Mouse (Mus musculus): ENCODE data around the gene Gm28042. TPM values are rescaled to one million over a fixed set of nuclear protein-coding genes. Genes with fewer than 3 reads are reported as not detected.
A peak's percentile ranks its signal among the peaks of the same experiment; 100 is the strongest.

Gm28042 gene
- polyA plus RNA-seq, 1 experiment from 2014 or later, result 7.2 TPM

GRCm38 (mm10) chr2:120007680-120008210 is 19.5 kb upstream of the Gm28042 start:
- H3K4me3 ChIP-seq (replicated peaks; ENCODE audit: low read length), result no peak overlapping the region
- no peak for ATAC-seq
- no peaks in the 10 kb centered on the region for H3K36me3 ChIP-seq (ENCODE audit: control insufficient read depth, insufficient read depth)
- H3K9ac ChIP-seq (replicated peaks; ENCODE audit: low read depth, low read length), result no peak overlapping the region
- no peak overlapping the region for H3K4me2 ChIP-seq (ENCODE audit: low read length)
- no peaks in the 10 kb centered on the region for H3K4me1 ChIP-seq (replicated peaks; ENCODE audit: control insufficient read depth, insufficient read depth, low read length)
- H3K9me3 ChIP-seq (ENCODE audit: control insufficient read depth, low read length), result no peaks in the 10 kb centered on the region
- H3K27ac ChIP-seq (ENCODE audit: low read length), result no peak overlapping the region
- no peaks in the 10 kb centered on the region for H3K27me3 ChIP-seq (replicated peaks; ENCODE audit: control insufficient read depth, insufficient read depth, low read length)
- 90% methylated on average over 4 of the region's 4 CpGs for WGBS

- WGBS, result 72% methylated on average over 4 of the region's 4 CpGs
- H3K36me3 ChIP-seq (ENCODE audit: control insufficient read depth, insufficient read depth), result no peaks in the 10 kb centered on the region
- no peaks in the 10 kb centered on the region for H3K9me3 ChIP-seq (ENCODE audit: control insufficient read depth, low read length)
- H3K4me2 ChIP-seq (ENCODE audit: low read length), result no peak overlapping the region
- H3K27me3 ChIP-seq (replicated peaks; ENCODE audit: control insufficient read depth, insufficient read depth, low read length), result no peaks in the 10 kb centered on the region
- no peak for ATAC-seq
- no peaks in the 10 kb centered on the region for H3K4me1 ChIP-seq (replicated peaks; ENCODE audit: control insufficient read depth, insufficient read depth, low read length)
- no peak overlapping the region for H3K9ac ChIP-seq (replicated peaks; ENCODE audit: low read depth, low read length)
- H3K27ac ChIP-seq (ENCODE audit: low read length), result no peak overlapping the region
- no peak overlapping the region for H3K4me3 ChIP-seq (replicated peaks; ENCODE audit: low read length)
Observed at GRCm38 (mm10) chr2:120008672-120009071, 18.6 kb upstream of the Gm28042 start.

GRCm38 (mm10) chr2:120011462-120012200 is 15.7 kb upstream of the Gm28042 start:
- no peaks in the 10 kb centered on the region for H3K27me3 ChIP-seq (replicated peaks; ENCODE audit: control insufficient read depth, insufficient read depth, low read length)
- H3K4me1 ChIP-seq (replicated peaks; ENCODE audit: control insufficient read depth, insufficient read depth, low read length), result no peaks in the 10 kb centered on the region
- peaks cover 5% of the 10 kb centered on the region; the same call in 1 of the 2 replicates for H3K36me3 ChIP-seq (ENCODE audit: control insufficient read depth, insufficient read depth)
- ATAC-seq, result peak; percentile 66
- no peak overlapping the region for H3K4me3 ChIP-seq (replicated peaks; ENCODE audit: low read length)
- WGBS, result 84% methylated on average over 8 of the region's 8 CpGs
- H3K4me2 ChIP-seq (ENCODE audit: low read length), result no peak overlapping the region
- H3K9ac ChIP-seq (replicated peaks; ENCODE audit: low read depth, low read length), result no peak overlapping the region
- no peak overlapping the region for H3K27ac ChIP-seq (ENCODE audit: low read length)
- H3K9me3 ChIP-seq (ENCODE audit: control insufficient read depth, low read length), result no peaks in the 10 kb centered on the region

DNA sequence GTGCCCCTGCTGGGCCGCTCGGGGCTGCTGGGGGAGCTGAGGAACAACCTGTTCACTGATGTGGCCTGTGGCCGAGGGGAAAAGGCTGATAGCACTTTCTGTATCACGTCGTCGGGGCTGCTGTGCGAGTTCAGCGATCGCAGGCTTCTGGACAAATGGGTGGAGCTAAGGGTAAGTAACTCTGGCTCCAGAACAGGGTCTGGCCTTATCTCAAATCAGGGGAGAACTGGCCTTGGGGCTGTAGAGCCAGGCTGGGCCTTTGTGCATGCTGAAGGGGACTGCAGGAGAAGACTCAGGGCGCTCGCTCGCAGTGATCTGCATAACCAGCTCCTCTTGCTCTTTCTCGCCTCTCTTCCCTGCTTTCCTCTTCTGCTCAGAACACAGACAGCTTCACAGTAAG is 14.4 kb upstream of the Gm28042 start:
- Histone ChIP-seq H3K27me3 (replicated peaks; ENCODE audit: control insufficient read depth, insufficient read depth, low read length) (no peaks in the 10 kb centered on the region), H3K9ac (replicated peaks; ENCODE audit: low read depth, low read length) (no peak overlapping the region), H3K36me3 (ENCODE audit: control insufficient read depth, insufficient read depth) (peaks cover 9% of the 10 kb centered on the region; the same call in 1 of the 2 replicates), H3K27ac (ENCODE audit: low read length) (no peak overlapping the region), H3K4me3 (replicated peaks; ENCODE audit: low read length) (no peak overlapping the region), H3K9me3 (ENCODE audit: control insufficient read depth, low read length) (no peaks in the 10 kb centered on the region), H3K4me2 (ENCODE audit: low read length) (no peak overlapping the region), H3K4me1 (replicated peaks; ENCODE audit: control insufficient read depth, insufficient read depth, low read length) (no peaks in the 10 kb centered on the region)
- ATAC-seq, result no peak
- WGBS, result 92% methylated on average over 13 of the region's 13 CpGs

DNA sequence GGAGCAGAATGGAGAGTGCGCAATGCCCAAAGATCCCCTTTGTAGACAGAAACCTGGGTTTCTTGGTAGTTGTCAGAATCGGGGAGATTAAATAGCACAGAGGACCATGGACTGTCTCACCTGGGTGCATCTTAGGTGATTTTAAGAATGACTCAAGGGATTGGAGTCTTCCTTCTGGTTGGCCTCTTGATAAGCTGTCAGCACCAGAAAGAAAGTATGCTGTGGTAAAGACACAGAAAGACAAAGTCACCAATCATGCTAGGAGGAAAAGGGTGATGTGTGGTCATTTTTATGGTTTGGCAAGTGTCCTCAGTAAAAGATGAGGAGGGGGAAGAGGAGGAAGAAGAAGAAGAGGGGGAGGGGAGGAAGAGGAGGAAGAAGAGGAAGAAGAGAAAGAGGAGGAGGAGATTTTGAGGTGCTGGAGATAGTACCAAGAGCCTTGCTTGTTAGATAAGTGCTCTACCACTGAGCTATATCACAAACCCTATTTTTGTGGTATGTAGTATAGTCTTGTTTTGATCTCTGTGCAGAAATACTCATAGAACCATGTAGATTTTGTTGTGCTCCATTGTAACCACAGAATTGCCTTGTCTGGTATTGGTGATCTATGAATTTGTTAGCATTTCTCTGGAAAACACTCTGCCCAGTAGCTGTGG is 13.3 kb upstream of the Gm28042 start:
- 93% methylated on average over 2 of the region's 2 CpGs for WGBS
- no peaks in the 10 kb centered on the region for H3K4me1 ChIP-seq (replicated peaks; ENCODE audit: control insufficient read depth, insufficient read depth, low read length)
- H3K4me3 ChIP-seq (replicated peaks; ENCODE audit: low read length), result no peak overlapping the region
- no peaks in the 10 kb centered on the region for H3K27me3 ChIP-seq (replicated peaks; ENCODE audit: control insufficient read depth, insufficient read depth, low read length)
- H3K4me2 ChIP-seq (ENCODE audit: low read length), result no peak overlapping the region
- H3K9ac ChIP-seq (replicated peaks; ENCODE audit: low read depth, low read length), result no peak overlapping the region
- no peak for ATAC-seq
- H3K36me3 ChIP-seq (ENCODE audit: control insufficient read depth, insufficient read depth), result peaks cover 15% of the 10 kb centered on the region
- no peaks in the 10 kb centered on the region for H3K9me3 ChIP-seq (ENCODE audit: control insufficient read depth, low read length)
- H3K27ac ChIP-seq (ENCODE audit: low read length), result no peak overlapping the region

GRCm38 (mm10) chr2:120015882-120016281 is 11.4 kb upstream of the Gm28042 start:
- no peak for ATAC-seq
- Histone ChIP-seq H3K4me2 (ENCODE audit: low read length) (no peak overlapping the region), H3K9ac (replicated peaks; ENCODE audit: low read depth, low read length) (no peak overlapping the region), H3K27ac (ENCODE audit: low read length) (no peak overlapping the region), H3K9me3 (ENCODE audit: control insufficient read depth, low read length) (no peaks in the 10 kb centered on the region), H3K4me3 (replicated peaks; ENCODE audit: low read length) (no peak overlapping the region), H3K27me3 (replicated peaks; ENCODE audit: control insufficient read depth, insufficient read depth, low read length) (no peaks in the 10 kb centered on the region), H3K4me1 (replicated peaks; ENCODE audit: control insufficient read depth, insufficient read depth, low read length) (no peaks in the 10 kb centered on the region), H3K36me3 (ENCODE audit: control insufficient read depth, insufficient read depth) (peaks cover 23% of the 10 kb centered on the region)
- 93% methylated on average over 4 of the region's 4 CpGs for WGBS

- Histone ChIP-seq H3K27me3 (replicated peaks; ENCODE audit: control insufficient read depth, insufficient read depth, low read length) (no peaks in the 10 kb centered on the region), H3K4me1 (replicated peaks; ENCODE audit: control insufficient read depth, insufficient read depth, low read length) (no peaks in the 10 kb centered on the region), H3K9ac (replicated peaks; ENCODE audit: low read depth, low read length) (no peak overlapping the region), H3K9me3 (ENCODE audit: control insufficient read depth, low read length) (no peaks in the 10 kb centered on the region), H3K4me2 (ENCODE audit: low read length) (no peak overlapping the region), H3K27ac (ENCODE audit: low read length) (no peak overlapping the region), H3K36me3 (ENCODE audit: control insufficient read depth, insufficient read depth) (peaks cover 23% of the 10 kb centered on the region), H3K4me3 (replicated peaks; ENCODE audit: low read length) (no peak overlapping the region)
- 87% methylated on average over 12 of the region's 12 CpGs for WGBS
- no peak for ATAC-seq
Observed at GRCm38 (mm10) chr2:120017599-120017998, 9.7 kb upstream of the Gm28042 start.

- Histone ChIP-seq H3K36me3 (ENCODE audit: control insufficient read depth, insufficient read depth) (peaks cover 10% of the 10 kb centered on the region; the same call in 1 of the 2 replicates), H3K27ac (ENCODE audit: low read length) (no peak overlapping the region)
- 88% methylated on average over 5 of the region's 5 CpGs for WGBS
Observed at GRCm38 (mm10) chr2:120024337-120024736, 3.0 kb upstream of the Gm28042 start.

DNA sequence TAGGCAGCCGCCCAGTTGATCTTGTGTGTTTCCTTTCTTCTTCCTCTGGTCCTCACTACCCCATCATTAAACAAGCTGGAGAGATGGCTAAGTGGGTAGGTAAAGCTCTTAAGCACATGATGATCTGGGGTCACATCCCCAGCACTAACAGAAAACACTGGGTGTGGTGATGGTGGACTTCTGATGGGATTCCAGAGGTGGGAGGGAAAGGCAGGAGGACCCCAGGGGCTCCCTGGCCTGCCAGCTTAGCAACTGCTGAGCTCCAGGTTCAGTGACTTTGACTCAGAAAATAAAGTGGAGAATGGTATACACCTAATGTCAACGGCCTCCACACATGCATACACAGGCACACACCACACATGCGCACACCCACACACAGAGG is 648 bp downstream of the Gm28042 start:
- WGBS, result 46% methylated on average over 3 of the region's 3 CpGs
- H3K36me3 ChIP-seq (ENCODE audit: control insufficient read depth, insufficient read depth), result peaks cover 7% of the 10 kb centered on the region; the same call in 1 of the 2 replicates
- peak overlapping the region; percentile 88 for H3K27ac ChIP-seq (ENCODE audit: low read length)
- H3K27me3 ChIP-seq (replicated peaks; ENCODE audit: control insufficient read depth, insufficient read depth, low read length), result no peaks in the 10 kb centered on the region
- H3K9me3 ChIP-seq (ENCODE audit: control insufficient read depth, low read length), result no peaks in the 10 kb centered on the region
- H3K4me1 ChIP-seq (replicated peaks; ENCODE audit: control insufficient read depth, insufficient read depth, low read length), result peaks cover 13% of the 10 kb centered on the region
- H3K4me3 ChIP-seq (replicated peaks; ENCODE audit: low read length), result peak overlapping the region; percentile 84
- H3K4me2 ChIP-seq (ENCODE audit: low read length), result peak overlapping the region; percentile 84
- peak overlapping the region; percentile 95 for H3K9ac ChIP-seq (replicated peaks; ENCODE audit: low read depth, low read length)
- ATAC-seq, result peak; percentile 12

More at GRCm38 (mm10) chr2:120024337-120024736, 3.0 kb upstream of the Gm28042 start:
- Histone ChIP-seq H3K9ac (replicated peaks; ENCODE audit: low read depth, low read length) (no peak overlapping the region), H3K4me1 (replicated peaks; ENCODE audit: control insufficient read depth, insufficient read depth, low read length) (peaks cover 13% of the 10 kb centered on the region), H3K27me3 (replicated peaks; ENCODE audit: control insufficient read depth, insufficient read depth, low read length) (no peaks in the 10 kb centered on the region), H3K4me3 (replicated peaks; ENCODE audit: low read length) (no peak overlapping the region), H3K4me2 (ENCODE audit: low read length) (no peak overlapping the region), H3K9me3 (ENCODE audit: control insufficient read depth, low read length) (no peaks in the 10 kb centered on the region)
- no peak for ATAC-seq

All from forebrain, embryonic 16.5 days (tissue).